Mouse (Mus musculus) erythroblast, adult 5-6 weeks (primary cell): ENCODE results near the gene Mndal. TPM values are rescaled to one million over a fixed set of nuclear protein-coding genes. Genes with fewer than 3 reads are reported as not detected.
"Not testable (repeated sequence)": the region's sequence is repeated elsewhere in the genome, so short reads cannot be mapped to it uniquely, and the experiment has no call there.

Experiments used
- ATAC-seq: replicated peaks from 2 replicates; pipeline ENCODE4 v1.8.0; 2016; ENCODE audit warnings: moderate number of reproducible peaks, mild to moderate bottlenecking, moderate TSS enrichment, inconsistent platforms; ENCODE audit not compliant: poor library complexity, low FRiP score, severe bottlenecking
- total RNA-seq, 2 experiments: library from RNA; stranded (forward) in 1 of 2; stranded (reverse) in 1 of 2; fragments of 150-400 nt in 1 of 2; fragments of 200-764, 138-1000 nt in 1 of 2; gene quantifications; 2 replicates each; pipeline versions ENCODE4 v1.2.3 to v1.2.4; 2015 to 2017; ENCODE audit warnings: low replicate concordance in 2 of 2

The Mndal gene
- total RNA-seq, 2 experiments from 2014 or later = 18.5 to 35.4 TPM

DNA sequence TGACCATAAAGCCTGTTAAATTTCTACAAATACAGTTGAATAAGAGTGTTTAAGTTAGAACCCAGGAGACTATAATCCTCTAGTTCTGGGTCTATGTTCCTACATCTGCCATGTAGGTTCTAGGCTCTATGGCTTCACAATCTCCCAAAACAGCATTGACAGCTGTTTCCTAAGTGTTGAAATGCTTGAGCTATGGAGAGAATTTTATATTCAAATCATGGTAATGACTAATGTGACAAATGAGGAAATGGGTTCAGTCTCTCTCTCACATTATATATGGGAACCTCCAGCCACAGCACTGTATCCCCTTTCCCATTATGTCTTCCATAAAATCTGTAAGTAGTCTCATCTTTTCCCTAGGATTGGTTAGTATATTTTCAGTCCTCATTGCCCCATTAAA lies 33.9 kb downstream of the Mndal start:
- not testable (repeated sequence) for ATAC-seq

DNA sequence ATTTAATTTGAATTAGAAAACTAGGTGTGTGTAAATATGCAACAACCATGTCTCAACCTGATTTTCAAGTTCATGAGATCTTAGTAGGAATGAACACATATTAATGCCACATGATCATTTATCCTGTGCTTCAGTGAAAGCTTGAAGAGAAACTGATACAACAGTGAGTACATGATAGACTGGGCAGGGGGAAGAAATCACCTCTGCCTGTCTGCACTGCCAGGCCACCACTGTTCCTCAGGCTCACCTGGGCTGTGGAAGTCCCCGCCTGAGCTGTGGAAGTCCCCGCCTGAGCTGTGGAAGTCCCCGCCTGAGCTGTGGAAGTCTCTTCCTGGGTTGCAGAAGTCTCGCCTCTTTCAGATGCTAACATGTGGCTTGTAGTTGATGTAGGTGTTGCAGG lies 36.4 kb downstream of the Mndal start:
- ATAC-seq = not testable (repeated sequence)

GRCm38 (mm10) chr1:173889741-173890140 lies 52.5 kb downstream of the Mndal start:
- ATAC-seq = not testable (repeated sequence)

DNA sequence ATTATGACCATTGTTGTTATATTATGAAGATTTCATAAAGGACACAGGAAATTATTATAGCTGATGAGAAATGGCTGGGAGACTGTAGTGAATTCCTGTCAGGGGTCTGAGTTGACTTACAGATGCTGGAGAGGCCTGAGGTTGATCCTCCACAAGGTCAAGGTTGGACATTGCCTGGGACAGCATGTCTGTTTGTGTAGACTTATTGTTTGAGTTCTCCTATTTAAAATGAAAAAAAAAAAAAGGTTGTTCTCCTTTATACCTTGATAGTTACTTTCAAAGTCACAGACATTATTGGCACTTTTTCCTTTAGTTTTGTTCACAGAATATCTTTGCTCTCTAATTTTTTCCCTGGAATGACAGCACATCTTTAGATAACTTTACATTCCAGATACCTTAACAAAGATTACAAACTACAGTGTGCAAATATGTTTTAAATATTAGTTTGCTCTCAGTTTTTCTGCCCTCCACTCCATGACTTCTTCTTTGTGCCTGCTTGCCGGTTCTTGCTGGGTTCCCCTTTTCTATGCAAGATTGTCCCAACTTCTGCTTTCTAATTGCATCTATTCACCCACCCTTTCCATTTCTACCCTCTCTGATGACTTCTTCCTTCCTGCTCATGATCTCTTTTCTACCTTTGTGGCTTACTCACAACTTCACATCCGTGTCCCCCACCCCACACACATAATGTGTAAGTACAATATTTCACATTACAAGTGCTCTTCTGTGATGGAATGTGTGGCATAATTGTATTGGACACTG lies 55.1 kb downstream of the Mndal start:
- ATAC-seq = 0 out of 2 replicates have a peak, but pooled peaks have one; percentile 14

DNA sequence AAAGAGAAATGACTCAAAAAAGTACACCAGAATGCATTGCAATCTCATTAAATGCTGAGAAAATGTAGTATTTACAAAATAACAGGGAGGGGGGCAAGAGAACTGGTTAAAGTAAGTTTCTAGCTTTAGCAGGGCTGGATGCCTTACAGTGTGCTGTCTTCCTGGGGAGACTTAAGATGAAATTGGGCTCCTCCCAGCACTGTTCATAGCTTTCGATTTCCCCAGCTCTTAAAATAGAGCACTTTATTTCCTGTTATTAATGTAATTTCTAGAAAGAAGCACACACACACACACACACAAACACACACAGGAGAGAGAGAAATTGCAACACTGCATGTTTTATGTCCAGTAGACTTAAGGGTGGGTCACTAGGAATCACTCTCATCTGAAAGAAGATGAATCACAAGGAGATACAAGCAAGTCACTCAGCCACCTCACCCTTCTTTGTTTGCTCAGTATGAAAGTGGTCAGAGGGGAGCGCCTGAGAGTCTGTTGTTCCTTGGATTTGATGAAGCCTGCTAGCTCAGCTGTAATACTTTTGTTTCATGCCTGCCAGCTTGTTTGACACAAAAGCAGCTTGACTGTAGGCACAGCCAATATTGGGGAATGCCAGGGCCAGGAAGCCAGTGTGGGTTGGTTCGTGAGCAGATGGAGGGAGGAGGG lies 62.2 kb downstream of the Mndal start:
- ATAC-seq = not testable (repeated sequence)

DNA sequence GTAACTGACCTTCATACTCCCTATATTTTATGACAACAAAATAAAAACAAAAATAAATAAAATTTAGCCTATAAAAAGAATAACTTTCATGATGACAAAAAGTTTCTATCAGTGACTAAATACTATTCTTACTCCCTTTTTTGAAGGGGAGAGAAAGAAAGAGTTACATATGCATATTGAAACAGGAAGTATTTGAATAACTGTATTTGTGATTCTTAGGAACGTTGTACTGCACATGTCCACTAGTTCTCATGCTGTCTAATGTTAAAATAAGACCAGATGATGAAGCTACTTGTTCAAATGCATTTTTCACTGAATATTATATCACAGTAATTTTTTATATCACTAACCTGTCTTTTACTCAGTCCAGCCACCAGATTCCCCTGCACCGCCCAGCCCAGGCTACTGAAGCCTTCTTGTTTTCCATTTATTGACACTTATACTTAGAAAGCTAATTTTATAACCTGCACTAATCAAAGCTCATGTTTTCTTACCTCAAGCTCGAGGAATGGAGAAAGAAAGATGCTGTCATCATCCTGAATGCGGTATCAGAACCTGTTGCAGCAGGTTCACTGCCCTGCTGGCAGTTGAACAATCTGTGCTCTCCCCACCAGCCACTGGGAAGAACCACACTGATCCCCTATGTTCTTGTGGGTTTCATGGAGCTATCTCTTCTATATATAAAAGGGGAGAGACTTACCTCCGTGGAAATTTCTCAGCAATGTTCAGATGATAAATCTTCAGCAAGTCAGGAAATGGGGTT lies 62.9 kb downstream of the Mndal start:
- not testable (repeated sequence) for ATAC-seq

DNA sequence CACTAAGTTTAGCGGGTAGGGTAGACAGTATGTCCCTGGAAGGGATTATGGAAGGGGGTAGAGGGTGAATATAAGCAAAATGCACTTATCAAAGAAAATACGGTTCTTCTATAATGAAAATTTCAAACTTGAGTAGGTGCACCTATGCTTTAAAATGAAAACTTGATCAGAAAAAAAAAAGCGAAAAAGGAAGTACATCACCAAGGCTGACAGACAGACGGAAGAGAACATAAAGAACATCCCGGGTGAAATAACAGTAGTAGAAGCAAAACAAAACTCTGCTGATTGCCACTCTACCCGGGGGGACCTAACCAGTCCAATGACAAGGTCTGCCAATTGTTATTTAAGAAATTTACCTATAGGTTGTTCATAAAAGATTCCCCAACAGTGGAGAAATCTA lies 64.0 kb downstream of the Mndal start:
- not testable (repeated sequence) for ATAC-seq

- ATAC-seq = 0 out of 2 replicates have a peak, but pooled peaks have one; percentile 36
Observed at GRCm38 (mm10) chr1:173877125-173877524, 65.2 kb downstream of the Mndal start.

DNA sequence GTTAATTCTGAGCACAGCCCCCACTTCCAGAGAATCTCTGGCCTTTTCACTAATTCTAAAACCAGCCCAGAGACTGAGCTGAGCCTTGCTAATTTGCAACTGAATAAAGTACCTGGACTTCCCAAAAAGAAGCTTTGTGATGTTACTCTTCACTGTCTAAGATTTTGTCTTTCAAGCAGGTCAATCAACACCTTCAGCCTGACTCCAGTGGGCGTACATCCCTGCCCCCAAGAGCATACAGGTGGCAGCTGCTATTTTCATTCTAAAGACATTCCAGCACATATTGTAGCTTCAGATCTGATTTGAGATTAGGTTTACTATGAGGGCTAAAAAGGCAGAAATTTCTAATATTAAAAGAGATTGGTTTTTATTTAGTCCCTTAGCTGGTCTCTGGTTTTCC lies 73.7 kb downstream of the Mndal start:
- ATAC-seq = not testable (repeated sequence)

GRCm38 (mm10) chr1:173866504-173866903 lies 75.8 kb downstream of the Mndal start:
- peak; percentile 92 for ATAC-seq

DNA sequence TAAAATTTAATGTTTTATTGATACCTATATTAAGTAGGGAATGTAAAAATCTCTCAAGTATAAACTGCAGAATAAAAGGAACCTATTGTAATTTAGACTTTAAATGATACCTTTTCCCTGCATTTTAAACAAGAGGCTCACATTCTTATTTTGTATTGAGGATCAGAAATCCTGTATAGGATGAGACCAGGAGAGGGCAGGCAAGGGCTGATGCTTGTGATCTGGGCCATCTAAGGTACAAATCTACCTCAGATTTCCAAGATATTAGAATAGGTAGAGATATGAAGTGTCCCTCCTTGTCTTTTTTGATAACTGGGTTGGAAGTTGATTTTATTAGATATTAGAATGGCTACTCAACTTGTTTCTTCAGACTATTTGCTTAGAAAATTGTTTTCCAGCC lies 88.6 kb downstream of the Mndal start:
- not testable (repeated sequence) for ATAC-seq

GRCm38 (mm10) chr1:173852853-173853252 lies 89.4 kb downstream of the Mndal start:
- not testable (repeated sequence) for ATAC-seq

- peak; percentile 44 for ATAC-seq
Observed at GRCm38 (mm10) chr1:173846193-173846592, 96.1 kb downstream of the Mndal start.

- ATAC-seq = peak; percentile 95
Observed at GRCm38 (mm10) chr1:173844754-173845153, 97.5 kb downstream of the Mndal start.

DNA sequence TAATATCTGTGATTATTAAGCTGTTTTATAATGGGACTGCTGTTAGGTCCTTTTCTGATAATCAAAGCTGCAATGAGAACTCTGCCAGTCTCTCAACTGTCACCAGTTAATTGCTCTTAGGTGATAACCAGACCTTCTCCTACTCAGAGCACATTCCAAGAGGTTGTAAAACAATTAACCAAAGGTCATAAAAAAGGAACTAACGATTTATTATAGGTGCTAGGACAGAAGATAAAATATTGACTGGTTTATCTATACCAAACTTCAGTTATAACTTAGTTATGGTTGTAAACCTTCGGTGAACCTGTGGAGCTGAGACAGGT lies 120.8 kb downstream of the Mndal start:
- not testable (repeated sequence) for ATAC-seq

DNA sequence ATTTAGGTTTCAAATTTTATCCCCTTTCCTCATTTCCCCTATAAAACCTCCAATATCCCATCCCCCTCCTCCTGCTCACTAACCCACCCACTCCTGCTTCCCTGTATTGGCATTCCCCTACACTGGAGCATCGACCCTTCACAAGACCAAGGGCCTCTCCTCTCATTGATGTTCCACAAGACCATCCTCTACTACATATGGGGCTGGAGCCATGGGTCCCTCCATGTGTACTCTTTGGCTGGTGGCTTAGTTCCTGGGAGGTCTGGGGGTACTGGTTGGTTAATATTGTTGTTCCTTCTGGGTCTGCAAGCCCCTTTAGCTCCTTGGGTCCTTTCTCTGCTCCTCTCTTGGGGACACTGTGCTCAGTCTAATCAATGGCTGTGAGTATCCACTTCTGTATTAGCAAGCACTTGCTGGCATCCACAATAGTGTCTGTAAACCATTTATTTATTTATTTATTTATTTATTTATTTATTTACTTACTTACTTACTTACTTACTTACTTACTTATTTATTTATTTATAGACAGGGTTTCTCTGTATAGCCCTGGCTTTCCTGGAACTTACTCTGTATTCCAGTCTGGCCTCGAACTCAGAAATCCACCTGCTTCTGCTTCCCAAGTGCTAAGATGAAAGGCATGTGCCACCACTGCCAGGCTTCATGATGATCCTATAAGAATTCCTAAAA lies 121.4 kb downstream of the Mndal start:
- ATAC-seq = not testable (repeated sequence)

DNA sequence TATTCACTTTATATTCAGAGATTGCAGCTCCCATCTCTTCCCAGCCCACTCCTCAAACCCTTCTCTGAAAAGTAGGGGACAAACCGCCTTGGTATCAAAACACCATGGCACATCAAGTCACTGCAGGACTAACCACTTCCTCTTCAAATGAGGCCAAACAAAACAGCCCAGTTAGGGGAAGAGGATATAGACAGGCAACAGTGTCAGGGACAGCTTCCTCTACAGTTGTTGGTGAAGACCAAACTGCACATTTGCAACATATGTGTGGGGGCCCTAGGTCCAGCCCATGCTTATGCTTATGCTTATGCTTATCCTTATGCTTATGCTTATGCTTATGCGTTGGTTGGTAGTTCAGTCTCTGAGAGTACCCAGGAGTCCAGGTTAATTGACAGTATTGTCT lies 133.0 kb downstream of the Mndal start:
- ATAC-seq = not testable (repeated sequence)

DNA sequence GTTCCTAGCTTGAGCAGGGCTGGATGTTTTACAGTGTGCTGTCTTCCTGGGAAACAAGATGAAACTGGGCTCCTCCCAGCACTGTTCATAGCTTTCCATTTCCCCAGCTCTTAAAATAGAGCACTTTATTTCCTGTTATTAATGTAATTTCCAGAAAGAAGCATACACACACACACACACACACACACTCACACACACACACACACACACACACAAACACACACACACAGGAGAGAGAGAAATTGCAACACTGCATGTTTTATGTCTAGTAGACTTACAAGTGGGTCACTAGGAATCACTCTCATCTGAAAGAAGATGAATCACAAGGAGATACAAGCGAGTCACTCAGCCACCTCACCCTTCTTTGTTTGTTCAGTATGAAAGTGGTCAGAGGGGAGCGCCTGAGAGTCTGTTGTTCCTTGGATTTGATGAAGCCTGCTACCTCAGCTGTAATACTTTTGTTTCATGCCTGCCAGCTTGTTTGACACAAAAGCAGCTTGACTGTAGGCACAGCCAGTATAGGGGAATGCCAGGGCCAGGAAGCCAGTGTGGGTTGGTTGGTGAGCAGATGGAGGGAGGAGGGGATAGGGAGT lies 139.5 kb downstream of the Mndal start:
- ATAC-seq = not testable (repeated sequence)

GRCm38 (mm10) chr1:173802207-173802606 lies 140.1 kb downstream of the Mndal start:
- not testable (repeated sequence) for ATAC-seq

DNA sequence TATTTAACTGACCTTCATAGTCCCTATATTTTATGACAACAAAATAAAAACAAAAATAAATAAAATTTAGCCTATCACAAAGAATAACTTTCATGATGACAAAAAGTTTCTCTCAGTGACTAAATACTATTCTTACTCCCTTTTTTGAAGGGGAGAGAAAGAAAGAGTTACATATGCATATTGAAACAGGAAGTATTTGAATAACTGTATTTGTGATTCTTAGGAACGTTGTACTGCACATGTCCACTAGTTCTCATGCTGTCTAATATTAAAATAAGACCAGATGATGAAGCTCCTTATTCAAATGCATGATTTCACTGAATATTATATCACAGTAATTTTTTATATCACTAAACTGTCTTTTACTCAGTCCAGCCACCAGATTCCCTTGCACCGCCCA lies 140.5 kb downstream of the Mndal start:
- ATAC-seq = not testable (repeated sequence)
